Mouse (Mus musculus): ENCODE measurements around the gene A230050P20Rik.

DNA sequence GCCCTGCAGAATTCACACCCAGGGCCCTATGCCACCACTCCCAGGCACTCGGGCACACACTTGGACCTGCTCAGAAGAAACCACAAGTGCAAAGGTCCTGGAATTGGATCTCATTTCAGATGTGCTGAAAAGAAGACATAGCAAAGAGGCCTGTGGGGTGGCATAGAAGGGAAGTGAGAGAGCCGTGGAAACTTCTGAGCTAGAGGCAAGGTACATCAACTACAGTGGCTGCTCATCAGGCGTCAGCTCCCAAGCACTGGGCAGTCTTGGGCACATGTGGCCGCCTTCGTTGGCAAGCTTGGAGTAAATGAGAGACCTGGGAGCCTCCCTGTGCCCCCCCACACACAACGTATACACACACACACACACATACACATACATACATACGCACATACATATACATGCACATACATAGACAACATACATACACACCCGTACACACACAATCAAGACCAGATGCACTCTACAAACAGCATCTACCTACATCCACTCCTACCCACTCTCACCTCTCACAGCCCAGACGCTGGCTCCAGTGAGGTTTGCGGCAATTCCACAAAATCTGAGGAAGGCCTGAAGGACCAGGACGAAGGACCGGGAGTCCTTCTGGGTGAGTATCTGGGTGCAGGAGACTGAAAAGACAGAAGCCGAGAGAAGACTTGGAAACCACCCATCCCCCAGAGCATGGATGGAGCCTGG, 10.8 kb downstream of the A230050P20Rik start, which contains the start of gene Angptl6:
- TF ChIP-seq EP300 (optimal IDR thresholded peaks at IDR 0.05) = no peak
- no peak for TF ChIP-seq CTCF (IDR thresholded peaks at IDR 0.05; ENCODE audit: low read depth)

Measured in stomach, postnatal 0 days (tissue).